Mouse (Mus musculus): ENCODE measurements around the gene Adora1. TPM values are rescaled to one million over a fixed set of nuclear protein-coding genes. Genes with fewer than 3 reads are reported as not detected.

Adora1 gene
- total RNA-seq, 2 experiments from 2014 or later: 0.20 to 0.31 TPM

- H3K4me3 ChIP-seq: no peak overlapping the region
- no peak overlapping the region for H3K27ac ChIP-seq
- intact Hi-C loops (cut with DNase I): no loop called here
- peak; percentile 73 for DNase-seq
- no peak for TF ChIP-seq CTCF (IDR thresholded peaks at IDR 0.05)
These were observed 29.8 kb downstream of the Adora1 start for GRCm38 (mm10) chr1:134205296-134206018.

DNA sequence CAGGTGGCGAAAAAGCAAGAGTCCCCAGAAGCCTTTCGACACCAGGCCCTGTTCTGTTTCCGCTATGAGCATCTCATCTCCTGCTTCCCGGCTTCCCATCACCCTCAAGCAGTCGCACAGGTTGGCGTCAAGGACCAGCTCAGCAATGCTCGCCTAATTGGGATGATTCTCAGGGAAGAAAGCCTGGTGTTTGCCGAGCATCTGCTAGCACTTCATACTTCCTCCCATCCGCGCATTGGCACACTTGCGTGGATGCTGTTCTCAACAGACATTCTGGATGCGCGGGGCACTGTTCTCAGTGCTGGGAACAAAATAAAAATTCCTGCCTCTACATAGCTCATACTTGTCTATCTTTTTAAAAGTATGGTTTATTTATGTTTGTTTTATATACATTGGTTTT is 31.0 kb downstream of the Adora1 start:
- no peak for TF ChIP-seq CTCF (IDR thresholded peaks at IDR 0.05)
- no peak for DNase-seq
- no peak overlapping the region for H3K4me3 ChIP-seq
- H3K27ac ChIP-seq: no peak overlapping the region
- intact Hi-C loops (cut with DNase I): no loop called here

- DNase-seq: peak; percentile 74
- peak overlapping the region; percentile 29 for H3K27ac ChIP-seq
- peak; percentile 91 for TF ChIP-seq CTCF (IDR thresholded peaks at IDR 0.05)
- H3K4me3 ChIP-seq: no peak overlapping the region
- intact Hi-C loops (cut with DNase I): loop anchor here (1.0 kb wide), 1 partner anchor 50 kb away; no protein-coding TSS in a partner anchor
These were observed 33.3 kb downstream of the Adora1 start for GRCm38 (mm10) chr1:134201751-134202420.

GRCm38 (mm10) chr1:134200998-134201686 is 34.1 kb downstream of the Adora1 start:
- peak overlapping the region; percentile 29 for H3K27ac ChIP-seq
- TF ChIP-seq CTCF (IDR thresholded peaks at IDR 0.05): no peak
- H3K4me3 ChIP-seq: no peak overlapping the region
- intact Hi-C loops (cut with DNase I): no loop called here
- DNase-seq: peak; percentile 42

- Histone ChIP-seq H3K27ac (0 out of 2 replicates have a peak overlapping the region, but pooled peaks have one; percentile 5), H3K4me3 (no peak overlapping the region)
- TF ChIP-seq CTCF (IDR thresholded peaks at IDR 0.05): no peak
- no peak for DNase-seq
- intact Hi-C loops (cut with DNase I): no loop called here
These were observed 34.8 kb downstream of the Adora1 start for GRCm38 (mm10) chr1:134200481-134200880.

GRCm38 (mm10) chr1:134198197-134198995 is 36.8 kb downstream of the Adora1 start:
- Histone ChIP-seq H3K27ac (peak overlapping the region; percentile 93), H3K4me3 (no peak overlapping the region)
- intact Hi-C loops (cut with DNase I): no loop called here
- TF ChIP-seq CTCF (IDR thresholded peaks at IDR 0.05): no peak
- DNase-seq: no peak

GRCm38 (mm10) chr1:134197325-134197982 is 37.8 kb downstream of the Adora1 start:
- no peak for DNase-seq
- intact Hi-C loops (cut with DNase I): loop anchor here (2.0 kb wide), 2 partner anchors 47 to 133 kb away; no protein-coding TSS in a partner anchor
- Histone ChIP-seq H3K27ac (peak overlapping the region; percentile 93), H3K4me3 (peak overlapping the region; percentile 74)
- TF ChIP-seq CTCF (IDR thresholded peaks at IDR 0.05): no peak

GRCm38 (mm10) chr1:134196386-134196785 is 38.8 kb downstream of the Adora1 start:
- DNase-seq: peak; percentile 88
- intact Hi-C loops (cut with DNase I): loop anchor here (1.0 to 2.0 kb wide), 3 partner anchors 48 to 134 kb away; no protein-coding TSS in a partner anchor
- peak; percentile 94 for TF ChIP-seq CTCF (IDR thresholded peaks at IDR 0.05)
- peak overlapping the region; percentile 74 for H3K4me3 ChIP-seq
- H3K27ac ChIP-seq: peak overlapping the region; percentile 93

- no peak for TF ChIP-seq CTCF (IDR thresholded peaks at IDR 0.05)
- Histone ChIP-seq H3K4me3 (peak overlapping the region; percentile 74), H3K27ac (peak overlapping the region; percentile 93)
- DNase-seq: peak; percentile 91
- intact Hi-C loops (cut with DNase I): loop anchor here (1.0 to 2.0 kb wide), 3 partner anchors 49 to 135 kb away; no protein-coding TSS in a partner anchor
These were observed 39.3 kb downstream of the Adora1 start for GRCm38 (mm10) chr1:134195979-134196378.

DNA sequence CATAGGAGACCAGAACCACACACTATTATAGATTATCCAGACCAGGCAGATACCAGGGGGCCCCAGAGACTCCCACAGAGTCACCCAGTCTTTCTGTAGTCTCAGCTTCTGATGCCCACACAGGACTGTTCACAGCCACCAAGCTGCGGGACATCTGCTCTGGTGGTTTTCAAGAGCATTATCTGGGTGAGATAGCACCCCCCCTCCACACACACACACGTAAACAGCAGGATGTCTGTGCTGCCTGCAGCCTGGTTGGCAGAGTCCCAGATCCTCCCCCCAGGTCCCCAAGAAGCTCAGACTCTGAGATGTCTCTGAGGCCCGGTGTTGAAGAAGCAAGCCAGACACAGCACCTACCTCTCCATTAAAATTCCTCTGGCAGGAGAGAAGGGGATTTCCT is 39.7 kb downstream of the Adora1 start:
- intact Hi-C loops (cut with DNase I): no loop called here
- peak overlapping the region; percentile 93 for H3K27ac ChIP-seq
- peak; percentile 79 for DNase-seq
- no peak for TF ChIP-seq CTCF (IDR thresholded peaks at IDR 0.05)
- peak overlapping the region; percentile 74 for H3K4me3 ChIP-seq

GRCm38 (mm10) chr1:134195117-134195516 is 40.1 kb downstream of the Adora1 start:
- TF ChIP-seq CTCF (IDR thresholded peaks at IDR 0.05): no peak
- peak overlapping the region; percentile 93 for H3K27ac ChIP-seq
- DNase-seq: peak; percentile 52
- intact Hi-C loops (cut with DNase I): no loop called here
- peak overlapping the region; percentile 74 for H3K4me3 ChIP-seq
